Mouse (Mus musculus): Measurements from ENCODE around the gene Chd2.

DNA sequence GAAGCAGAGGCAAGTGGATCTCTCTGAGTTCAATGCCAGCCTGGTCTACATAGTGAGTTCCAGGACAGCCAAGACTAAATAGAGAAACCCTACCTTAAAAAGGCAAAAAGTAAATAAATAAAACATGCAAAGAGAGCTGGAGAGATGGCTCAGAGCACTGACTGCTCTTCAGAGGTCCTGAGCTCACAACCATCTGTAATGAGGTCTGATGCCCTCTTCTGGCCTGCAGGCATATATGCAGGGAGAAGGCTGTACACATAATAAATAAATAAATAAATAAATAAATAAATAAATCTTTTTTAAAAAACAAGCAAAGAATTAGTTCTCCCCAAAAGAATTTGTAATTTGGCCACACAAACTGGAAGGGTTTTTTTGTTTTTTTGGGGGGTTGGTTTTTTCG lies 34.8 kb downstream of the Chd2 start:
- TF ChIP-seq ZNF384 (IDR thresholded peaks at IDR 0.05; ENCODE audit: low read depth, low read length) (no peak), HCFC1 (IDR thresholded peaks at IDR 0.05; ENCODE audit: borderline replicate concordance, insufficient read depth, low read length) (no peak), CHD2 (IDR thresholded peaks at IDR 0.05; ENCODE audit: low read depth, low read length) (no peak), ZC3H11A (IDR thresholded peaks at IDR 0.05; ENCODE audit: borderline replicate concordance, low read depth, low read length) (no peak), MAFK (IDR thresholded peaks at IDR 0.05; ENCODE audit: insufficient read depth, low read depth, low read length) (no peak)
